8 mouse cellular contexts compared by ENCODE assay signal in the genomic region with DNA sequence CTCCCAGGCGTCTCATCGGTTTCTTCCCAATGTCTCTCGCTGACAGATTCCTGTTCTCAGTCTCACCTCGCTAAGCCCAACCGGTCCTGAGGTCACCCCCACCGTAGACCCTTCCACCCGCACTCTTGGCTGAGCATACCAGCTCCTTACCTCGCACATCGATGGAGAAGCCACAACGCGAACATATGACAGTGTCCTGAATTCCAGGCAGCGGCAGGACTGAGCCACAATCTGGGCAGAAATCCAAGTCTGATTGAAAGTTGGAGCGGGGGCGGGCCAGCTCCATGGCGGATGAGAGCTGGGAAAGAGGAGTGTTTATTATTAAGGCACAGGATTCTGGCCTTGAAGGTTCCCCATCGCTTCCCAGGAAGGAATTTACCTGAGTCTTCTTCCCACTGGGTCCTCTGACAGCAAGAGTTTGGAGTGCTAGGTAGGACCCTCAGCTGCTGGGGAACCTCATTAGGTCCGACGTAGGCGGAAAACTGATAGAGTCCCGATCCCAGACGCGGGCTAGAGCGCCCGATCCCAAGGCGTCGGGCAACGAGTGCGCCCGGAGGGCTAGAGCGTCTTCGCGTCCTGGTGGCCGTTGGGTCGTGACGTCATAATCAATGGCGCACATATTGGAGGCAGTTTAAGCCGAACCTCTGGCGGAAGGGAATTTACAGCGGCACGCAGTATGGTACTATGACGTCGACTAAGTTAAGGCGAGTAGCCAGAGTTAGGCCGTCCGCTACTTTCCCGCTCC. TPM values are rescaled to one million over a fixed set of nuclear protein-coding genes. Genes with fewer than 3 reads are reported as not detected.
DNase-seq lines count a peak whose midpoint lies in the region; ATAC-seq lines count a peak whose summit lies in the region.

A gene (minus strand): TSS at position 561 of the 745 bp plus-strand sequence.
A gene (plus strand): TSS at position 594 of the 745 bp plus-strand sequence.

- H3K9me3 ChIP-seq in heart, embryonic 14.5 days (ENCODE audit: control insufficient read depth, low read length): no peaks in the 10 kb centered on the region
- H3K9me3 ChIP-seq in liver, embryonic 13.5 days (replicated peaks): no peaks in the 10 kb centered on the region
- no peaks in the 10 kb centered on the region for H3K9me3 ChIP-seq in stomach, embryonic 16.5 days (replicated peaks; ENCODE audit: control insufficient read depth, low read length)

- peak; percentile 92 for DNase-seq in c-Kit-negative CD71-positive TER-119-positive erythroid progenitor cells, embryonic 14.5 days (ENCODE audit: low read depth, low spot score)
- DNase-seq in fibroblast of lung, adult 2 months (ENCODE audit: low read depth): peak; percentile 91
- peak; percentile 98 for DNase-seq in kidney, postnatal 14 days
- DNase-seq in liver, embryonic 13.5 days: peak; percentile 93
- peak; percentile 93 for DNase-seq in neural tube, embryonic 10.5 days (ENCODE audit: extremely low spot score, low spot score)

- peak within 1 kb of the TSS; percentile 63 to 69 for H3K4me3 ChIP-seq in heart, embryonic 14.5 days (ENCODE audit: control insufficient read depth in 1 of 2, insufficient read depth in 1 of 2, low read depth in 1 of 2, low read length in 2 of 2)
- peak within 1 kb of the TSS; percentile 76 for H3K4me3 ChIP-seq in liver, embryonic 13.5 days (replicated peaks)
- H3K4me3 ChIP-seq in stomach, embryonic 16.5 days (replicated peaks; ENCODE audit: low read length): peak within 1 kb of the TSS; percentile 73

- H3K36me3 ChIP-seq in heart, embryonic 14.5 days (ENCODE audit: control insufficient read depth, insufficient read depth, low read length): peaks cover 34% of the 10 kb centered on the region
- peaks cover 8% of the 10 kb centered on the region; the same call in 1 of the 2 replicates for H3K36me3 ChIP-seq in liver, embryonic 13.5 days
- no peaks in the 10 kb centered on the region for H3K36me3 ChIP-seq in stomach, embryonic 16.5 days (ENCODE audit: control insufficient read depth, insufficient read depth, low read length)

- no peaks in the 10 kb centered on the region for H3K27me3 ChIP-seq in heart, embryonic 14.5 days (ENCODE audit: control insufficient read depth, insufficient read depth, low read length)
- no peaks in the 10 kb centered on the region for H3K27me3 ChIP-seq in liver, embryonic 13.5 days
- no peaks in the 10 kb centered on the region for H3K27me3 ChIP-seq in stomach, embryonic 16.5 days (ENCODE audit: control insufficient read depth, insufficient read depth, low read length)

- H3K9ac ChIP-seq in heart, embryonic 14.5 days (ENCODE audit: low read length): peak within 1 kb of the TSS; percentile 76
- H3K9ac ChIP-seq in liver, embryonic 13.5 days: peak within 1 kb of the TSS; percentile 79
- peak within 1 kb of the TSS; percentile 88 for H3K9ac ChIP-seq in stomach, embryonic 16.5 days (ENCODE audit: low read length)

- ATAC-seq in CD4-positive, CD25-positive, alpha-beta regulatory T cell, adult 4 months: peak; percentile 96
- ATAC-seq in heart, embryonic 14.5 days (ENCODE audit: insufficient number of reproducible peaks, insufficient read depth, low FRiP score, low read depth): peak; percentile 96
- peak; percentile 94 for ATAC-seq in liver, embryonic 13.5 days (ENCODE audit: low read depth)
- ATAC-seq in stomach, embryonic 16.5 days (ENCODE audit: insufficient read depth, low FRiP score): peak; percentile 99

- H3K4me2 ChIP-seq in heart, embryonic 14.5 days (ENCODE audit: low read length): peak within 1 kb of the TSS; percentile 79
- peak within 1 kb of the TSS; percentile 73 for H3K4me2 ChIP-seq in liver, embryonic 13.5 days
- peak within 1 kb of the TSS; percentile 90 for H3K4me2 ChIP-seq in stomach, embryonic 16.5 days (ENCODE audit: low read depth, low read length)

- WGBS in heart, embryonic 14.5 days: under 1% methylated on average over 46 of the region's 46 CpGs
- WGBS in liver, embryonic 13.5 days (ENCODE audit: insufficient replicate concordance): under 1% methylated on average over 46 of the region's 46 CpGs
- WGBS in stomach, embryonic 16.5 days: under 1% methylated on average over 46 of the region's 46 CpGs

- H3K27ac ChIP-seq in heart, embryonic 14.5 days (replicated peaks in 1 of 2; ENCODE audit: control insufficient read depth in 1 of 2, insufficient read depth in 1 of 2, low read depth in 2 of 2, low read length in 2 of 2): peak within 1 kb of the TSS; percentile 81 to 82
- peak within 1 kb of the TSS; percentile 15; the same call in 1 of the 2 replicates for H3K27ac ChIP-seq in liver, embryonic 13.5 days
- peak within 1 kb of the TSS; percentile 87 for H3K27ac ChIP-seq in stomach, embryonic 16.5 days (ENCODE audit: low read length)

- H3K4me1 ChIP-seq in heart, embryonic 14.5 days (ENCODE audit: control insufficient read depth in 2 of 2, insufficient read depth in 2 of 2, low read length in 2 of 2): peaks cover 4 to 14% of the 10 kb centered on the region in 2 experiments
- H3K4me1 ChIP-seq in liver, embryonic 13.5 days (replicated peaks): peaks cover 18% of the 10 kb centered on the region
- H3K4me1 ChIP-seq in stomach, embryonic 16.5 days (ENCODE audit: control insufficient read depth, insufficient read depth, low read length): peaks cover 11% of the 10 kb centered on the region

RNA-seq across cellular contexts. Expression of the first gene that starts in this region (rescaled TPM):
- polyA plus RNA-seq in CD4-positive, CD25-positive, alpha-beta regulatory T cell, adult 4 months (2017; shearing (Covaris generic)): 10 to 100 TPM; 67.9 to 82.1 TPM
- 42.0 and 43.9 TPM in 2 replicates for polyA plus RNA-seq in heart, embryonic 14.5 days (2014; fragmentation: Nextera tagmentation; extraction: Ambion mirVana)
- 31.7 and 31.8 TPM in 2 replicates for polyA plus RNA-seq in liver, embryonic 13.5 days (2015; fragmentation: Nextera tagmentation; extraction: Ambion mirVana)
- 70.3 and 79.7 TPM in 2 replicates for polyA plus RNA-seq in stomach, embryonic 16.5 days (2015; fragmentation: Nextera tagmentation; extraction: Ambion mirVana)

RNA-seq across cellular contexts. Expression of the second gene that starts in this region (rescaled TPM):
- 1 to 10 TPM; 5.5 to 8.2 TPM for polyA plus RNA-seq in CD4-positive, CD25-positive, alpha-beta regulatory T cell, adult 4 months (2017; shearing (Covaris generic))
- 8.1 and 8.6 TPM in 2 replicates for polyA plus RNA-seq in heart, embryonic 14.5 days (2014; fragmentation: Nextera tagmentation; extraction: Ambion mirVana)
- polyA plus RNA-seq in liver, embryonic 13.5 days (2015; fragmentation: Nextera tagmentation; extraction: Ambion mirVana): 3.5 and 4.8 TPM in 2 replicates
- polyA plus RNA-seq in stomach, embryonic 16.5 days (2015; fragmentation: Nextera tagmentation; extraction: Ambion mirVana): 4.2 and 5.6 TPM in 2 replicates

Comparison
In these comparisons a context has a peak if more than half of its experiments do, and no peak if none do; other contexts are left out.
1. Peak in every context shown above with its lines: DNase-seq, ATAC-seq, H3K4me3 ChIP-seq and H3K27ac ChIP-seq.
2. H3K27ac ChIP-seq: peak in every context shown above with its lines; median percentile 87 in stomach, embryonic 16.5 days; 82 in heart, embryonic 14.5 days; 15 in liver, embryonic 13.5 days.